Mouse (Mus musculus): ENCODE measurements around the gene Dpp10. TPM values are rescaled to one million over a fixed set of nuclear protein-coding genes. Genes with fewer than 3 reads are reported as not detected.

Gene Dpp10
- polyA plus RNA-seq, 1 experiment: 0.85 TPM

DNA sequence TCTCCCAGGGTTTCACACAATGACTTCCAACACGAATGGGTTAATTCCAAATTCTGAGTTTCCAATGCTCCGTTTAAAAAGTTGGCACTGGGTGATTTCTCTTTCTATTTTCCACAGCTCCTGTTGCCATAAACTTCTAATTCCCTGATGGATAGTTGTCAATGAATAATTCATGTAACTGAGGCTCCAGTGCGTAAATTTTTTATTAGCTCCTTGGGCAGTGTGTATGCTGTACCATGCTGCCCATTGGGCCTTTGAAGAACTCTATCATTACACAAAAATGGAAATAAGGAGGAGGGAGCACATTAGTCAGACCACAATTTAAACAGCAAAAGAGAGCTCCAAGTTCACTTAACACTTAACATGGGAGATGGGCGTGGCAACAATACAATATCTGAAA lies 99.2 kb downstream of the Dpp10 start:
- H3K36me3 ChIP-seq (ENCODE audit: control insufficient read depth, insufficient read depth, low read length): no peaks in the 10 kb centered on the region
- no peak overlapping the region for H3K27ac ChIP-seq (ENCODE audit: control insufficient read depth, insufficient read depth, low read depth, low read length)
- no peak for TF ChIP-seq POLR2A (IDR thresholded peaks at IDR 0.05; ENCODE audit: control insufficient read depth, low read depth, low read length)
- TF ChIP-seq CTCF (IDR thresholded peaks at IDR 0.05; ENCODE audit: control insufficient read depth, insufficient read depth, insufficient replicate concordance, low read depth, low read length): no peak
- H3K27me3 ChIP-seq (ENCODE audit: control insufficient read depth, insufficient read depth, low read length): no peaks in the 10 kb centered on the region
- H3K4me3 ChIP-seq (ENCODE audit: control insufficient read depth, low read depth, low read length): no peak overlapping the region
- H3K4me1 ChIP-seq (ENCODE audit: control insufficient read depth, insufficient read depth, low read length): no peaks in the 10 kb centered on the region

DNA sequence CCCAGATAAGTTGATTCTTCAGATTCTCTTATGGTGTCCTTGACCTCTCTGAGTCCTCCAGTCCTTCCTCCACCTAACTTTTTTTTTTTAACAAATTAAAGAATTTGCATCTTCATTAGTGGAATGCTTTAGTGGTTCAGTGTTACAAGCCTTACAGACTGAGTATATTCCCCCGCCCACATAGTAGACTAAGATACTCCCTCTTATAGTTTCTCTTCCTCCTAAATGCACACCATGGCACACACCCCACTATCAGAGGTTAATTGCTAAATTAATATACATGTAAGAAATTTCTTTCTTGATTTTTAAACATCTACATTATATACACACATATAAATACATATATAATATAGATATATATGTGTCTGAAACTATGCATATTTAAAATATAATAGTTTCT lies 104.5 kb downstream of the Dpp10 start:
- Histone ChIP-seq H3K27ac (ENCODE audit: control insufficient read depth, insufficient read depth, low read depth, low read length) (no peak overlapping the region), H3K4me3 (ENCODE audit: control insufficient read depth, low read depth, low read length) (no peak overlapping the region), H3K4me1 (ENCODE audit: control insufficient read depth, insufficient read depth, low read length) (no peaks in the 10 kb centered on the region), H3K36me3 (ENCODE audit: control insufficient read depth, insufficient read depth, low read length) (no peaks in the 10 kb centered on the region), H3K27me3 (ENCODE audit: control insufficient read depth, insufficient read depth, low read length) (no peaks in the 10 kb centered on the region)
- TF ChIP-seq POLR2A (IDR thresholded peaks at IDR 0.05; ENCODE audit: control insufficient read depth, low read depth, low read length) (no peak), CTCF (IDR thresholded peaks at IDR 0.05; ENCODE audit: control insufficient read depth, insufficient read depth, insufficient replicate concordance, low read depth, low read length) (no peak)

DNA sequence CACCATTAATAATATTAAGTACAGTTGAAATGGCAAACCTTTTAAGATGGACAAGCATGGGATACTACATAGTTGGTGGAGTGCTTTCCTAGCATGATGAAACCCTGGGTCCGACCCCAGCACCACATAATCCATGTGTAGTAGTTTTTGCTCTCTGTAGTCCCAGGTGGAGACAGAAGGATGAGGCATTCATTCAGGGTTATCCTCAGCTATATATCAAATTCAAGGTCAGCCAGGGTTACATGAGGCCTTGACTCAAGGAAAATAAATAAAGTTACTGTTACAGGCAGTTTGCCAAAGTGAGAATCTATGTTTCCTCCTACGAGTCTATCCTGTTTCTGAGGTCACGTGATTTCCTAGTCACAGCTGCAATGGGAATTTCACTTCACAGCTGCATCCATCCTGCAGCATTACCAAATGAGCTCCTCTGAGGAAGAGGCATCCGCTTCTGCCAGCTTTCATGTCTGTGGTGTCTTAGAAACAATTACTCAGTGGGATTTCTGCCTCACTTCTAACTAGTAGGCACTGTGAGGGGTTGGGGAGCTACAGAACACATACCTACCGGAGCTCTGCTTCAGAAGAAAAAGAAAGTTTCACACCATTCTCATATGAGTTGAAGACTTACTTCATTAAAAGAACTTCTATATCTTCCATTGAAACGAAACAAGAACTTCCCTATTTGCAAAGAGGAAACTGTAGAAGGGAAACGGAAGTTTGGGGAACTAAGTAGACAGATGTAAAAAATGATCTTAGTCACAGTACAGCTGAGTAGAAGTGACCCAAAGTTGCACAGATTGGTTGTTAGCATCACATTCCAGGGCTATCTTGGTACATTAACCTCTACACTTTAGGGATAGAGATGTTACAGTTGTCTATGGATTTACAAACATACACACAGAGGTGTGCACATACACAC lies 111.3 kb downstream of the Dpp10 start:
- TF ChIP-seq CTCF (IDR thresholded peaks at IDR 0.05; ENCODE audit: control insufficient read depth, insufficient read depth, insufficient replicate concordance, low read depth, low read length) (no peak), POLR2A (IDR thresholded peaks at IDR 0.05; ENCODE audit: control insufficient read depth, low read depth, low read length) (no peak)
- no peaks in the 10 kb centered on the region for H3K27me3 ChIP-seq (ENCODE audit: control insufficient read depth, insufficient read depth, low read length)
- H3K4me1 ChIP-seq (ENCODE audit: control insufficient read depth, insufficient read depth, low read length): no peaks in the 10 kb centered on the region
- H3K36me3 ChIP-seq (ENCODE audit: control insufficient read depth, insufficient read depth, low read length): no peaks in the 10 kb centered on the region
- H3K4me3 ChIP-seq (ENCODE audit: control insufficient read depth, low read depth, low read length): no peak overlapping the region
- no peak overlapping the region for H3K27ac ChIP-seq (ENCODE audit: control insufficient read depth, insufficient read depth, low read depth, low read length)

DNA sequence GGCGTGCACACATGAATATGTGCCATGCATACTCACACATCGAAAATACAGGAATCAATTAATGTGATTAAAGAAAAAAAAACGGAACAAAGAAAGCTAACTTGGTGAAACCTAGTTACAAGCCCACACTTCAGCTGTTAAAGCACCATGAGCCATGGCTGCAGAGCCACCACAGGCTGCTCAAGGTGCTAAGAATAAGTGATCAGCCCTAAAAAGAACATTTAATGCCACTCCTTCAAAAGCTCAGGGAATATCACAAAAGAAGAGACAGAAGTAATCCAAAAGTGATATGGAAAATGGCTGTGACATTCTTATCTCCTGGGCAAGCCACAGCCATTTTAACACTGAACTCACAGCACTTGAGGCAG lies 117.4 kb downstream of the Dpp10 start:
- no peaks in the 10 kb centered on the region for H3K36me3 ChIP-seq (ENCODE audit: control insufficient read depth, insufficient read depth, low read length)
- no peak overlapping the region for H3K27ac ChIP-seq (ENCODE audit: control insufficient read depth, insufficient read depth, low read depth, low read length)
- no peak overlapping the region for H3K4me3 ChIP-seq (ENCODE audit: control insufficient read depth, low read depth, low read length)
- no peaks in the 10 kb centered on the region for H3K4me1 ChIP-seq (ENCODE audit: control insufficient read depth, insufficient read depth, low read length)
- no peaks in the 10 kb centered on the region for H3K27me3 ChIP-seq (ENCODE audit: control insufficient read depth, insufficient read depth, low read length)
- TF ChIP-seq POLR2A (IDR thresholded peaks at IDR 0.05; ENCODE audit: control insufficient read depth, low read depth, low read length) (no peak), CTCF (IDR thresholded peaks at IDR 0.05; ENCODE audit: control insufficient read depth, insufficient read depth, insufficient replicate concordance, low read depth, low read length) (no peak)

DNA sequence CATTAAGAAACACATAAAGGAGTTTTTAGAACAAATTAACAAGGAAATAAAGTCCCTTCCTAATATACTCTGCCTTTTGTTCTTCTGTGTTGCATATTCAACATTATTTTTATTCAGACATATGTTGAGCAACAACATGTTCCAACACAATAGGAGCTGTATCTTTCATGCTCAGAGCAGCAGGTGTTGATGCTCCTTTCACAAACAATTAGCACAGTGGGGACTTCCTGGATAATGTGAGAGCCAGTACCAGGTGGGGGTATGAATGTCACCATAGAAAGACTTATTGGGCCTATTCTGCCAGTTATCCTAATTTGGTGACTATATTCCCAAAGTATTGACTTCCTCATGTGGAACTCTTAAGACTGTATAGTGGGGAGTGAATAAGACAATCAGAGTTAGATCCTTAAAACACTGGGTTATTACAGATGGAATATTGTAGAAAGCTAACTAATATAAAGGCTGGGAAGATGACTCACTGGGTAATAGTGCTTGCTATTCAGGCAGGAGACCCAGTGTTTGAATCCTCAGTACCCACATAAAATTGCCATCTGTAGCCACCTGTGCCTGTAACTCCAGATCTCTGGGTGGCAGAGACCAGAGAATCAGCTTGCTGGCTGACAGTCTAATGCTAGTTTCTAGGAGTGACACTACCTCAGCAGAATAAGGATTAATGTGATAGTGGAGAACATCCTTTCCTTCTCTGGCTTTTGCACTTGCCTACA lies 117.9 kb downstream of the Dpp10 start:
- no peaks in the 10 kb centered on the region for H3K27me3 ChIP-seq (ENCODE audit: control insufficient read depth, insufficient read depth, low read length)
- no peaks in the 10 kb centered on the region for H3K36me3 ChIP-seq (ENCODE audit: control insufficient read depth, insufficient read depth, low read length)
- TF ChIP-seq POLR2A (IDR thresholded peaks at IDR 0.05; ENCODE audit: control insufficient read depth, low read depth, low read length) (no peak), CTCF (IDR thresholded peaks at IDR 0.05; ENCODE audit: control insufficient read depth, insufficient read depth, insufficient replicate concordance, low read depth, low read length) (no peak)
- no peak overlapping the region for H3K4me3 ChIP-seq (ENCODE audit: control insufficient read depth, low read depth, low read length)
- H3K27ac ChIP-seq (ENCODE audit: control insufficient read depth, insufficient read depth, low read depth, low read length): no peak overlapping the region
- no peaks in the 10 kb centered on the region for H3K4me1 ChIP-seq (ENCODE audit: control insufficient read depth, insufficient read depth, low read length)

DNA sequence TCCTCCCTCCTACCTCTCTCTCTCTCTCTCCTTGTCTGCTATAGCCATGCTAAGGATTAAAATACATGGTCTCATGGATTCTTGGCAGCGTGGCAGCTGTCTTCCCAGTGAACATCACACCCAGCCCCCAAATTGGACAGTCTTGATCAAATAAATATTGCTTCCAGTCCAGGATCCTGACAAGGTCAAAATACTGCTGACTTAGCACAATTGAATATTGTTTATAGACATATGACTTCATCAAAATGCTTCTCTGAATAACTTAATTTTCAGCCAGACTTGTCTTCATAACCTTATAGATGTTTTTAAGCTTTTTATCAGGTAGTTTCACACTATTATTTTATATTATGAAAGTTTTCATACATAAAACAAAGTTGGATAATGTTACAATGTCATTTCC lies 120.5 kb downstream of the Dpp10 start:
- Histone ChIP-seq H3K27ac (ENCODE audit: control insufficient read depth, insufficient read depth, low read depth, low read length) (no peak overlapping the region), H3K27me3 (ENCODE audit: control insufficient read depth, insufficient read depth, low read length) (no peaks in the 10 kb centered on the region), H3K36me3 (ENCODE audit: control insufficient read depth, insufficient read depth, low read length) (no peaks in the 10 kb centered on the region), H3K4me3 (ENCODE audit: control insufficient read depth, low read depth, low read length) (no peak overlapping the region), H3K4me1 (ENCODE audit: control insufficient read depth, insufficient read depth, low read length) (no peaks in the 10 kb centered on the region)
- TF ChIP-seq CTCF (IDR thresholded peaks at IDR 0.05; ENCODE audit: control insufficient read depth, insufficient read depth, insufficient replicate concordance, low read depth, low read length): no peak
- TF ChIP-seq POLR2A (IDR thresholded peaks at IDR 0.05; ENCODE audit: control insufficient read depth, low read depth, low read length): no peak

DNA sequence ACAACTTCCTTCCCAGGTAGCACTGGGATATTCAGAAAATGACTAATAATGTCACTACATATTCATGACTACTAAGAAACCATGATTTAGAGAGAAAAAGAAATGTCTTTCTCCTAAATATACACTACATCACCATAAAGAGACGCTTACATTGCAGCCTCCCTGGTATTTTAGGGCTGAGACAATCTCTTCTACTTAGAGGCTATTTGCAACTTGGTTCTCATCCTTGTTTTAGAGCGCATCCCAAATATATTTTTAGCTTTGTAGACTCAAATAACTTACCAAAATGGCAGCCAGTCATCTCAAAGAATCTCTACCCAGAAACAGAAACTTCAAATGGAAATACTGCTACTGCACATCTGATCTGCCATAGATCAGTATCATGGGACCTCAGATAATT lies 121.5 kb downstream of the Dpp10 start:
- H3K4me1 ChIP-seq (ENCODE audit: control insufficient read depth, insufficient read depth, low read length): no peaks in the 10 kb centered on the region
- TF ChIP-seq POLR2A (IDR thresholded peaks at IDR 0.05; ENCODE audit: control insufficient read depth, low read depth, low read length) (no peak), CTCF (IDR thresholded peaks at IDR 0.05; ENCODE audit: control insufficient read depth, insufficient read depth, insufficient replicate concordance, low read depth, low read length) (no peak)
- H3K4me3 ChIP-seq (ENCODE audit: control insufficient read depth, low read depth, low read length): no peak overlapping the region
- H3K36me3 ChIP-seq (ENCODE audit: control insufficient read depth, insufficient read depth, low read length): no peaks in the 10 kb centered on the region
- no peaks in the 10 kb centered on the region for H3K27me3 ChIP-seq (ENCODE audit: control insufficient read depth, insufficient read depth, low read length)
- no peak overlapping the region for H3K27ac ChIP-seq (ENCODE audit: control insufficient read depth, insufficient read depth, low read depth, low read length)

All from testis, adult 2 months (tissue).